Mouse (Mus musculus) embryonic facial prominence, embryonic 15.5 days (tissue): ENCODE results near the gene Ets2. TPM values are rescaled to one million over a fixed set of nuclear protein-coding genes. Genes with fewer than 3 reads are reported as not detected.

ENCODE experiments used
- ATAC-seq: fragments of 200-750 bp; cut with Nextera tagmentation; 2 replicates; pipeline ENCODE4 v1.8.0; 2017; ENCODE audit warnings: low read depth, moderate TSS enrichment; ENCODE audit not compliant: insufficient number of reproducible peaks, low FRiP score, low TSS enrichment
- H3K27ac ChIP-seq: fragments of 300-500 bp; sonication (generic); replicated peaks from 2 replicates; pipeline ENCODE4 v1.5.1; 2015; ENCODE audit warnings: mild to moderate bottlenecking, inconsistent platforms
- H3K27me3 ChIP-seq: fragments of 300-500 bp; sonication (generic); 2 replicates; pipeline ENCODE4 v1.6.1; 2015; ENCODE audit warnings: inconsistent platforms
- H3K36me3 ChIP-seq: fragments of 300-500 bp; sonication (generic); 2 replicates; pipeline ENCODE4 v1.6.1; 2015; ENCODE audit warnings: mild to moderate bottlenecking, inconsistent platforms
- H3K4me1 ChIP-seq: fragments of 300-500 bp; sonication (generic); 2 replicates; pipeline ENCODE4 v1.6.1; 2015; ENCODE audit warnings: inconsistent platforms
- H3K4me2 ChIP-seq: fragments of 300-500 bp; sonication (generic); replicated peaks from 2 replicates; pipeline ENCODE4 v1.6.1; 2015; ENCODE audit warnings: mild to moderate bottlenecking, inconsistent platforms
- H3K4me3 ChIP-seq: fragments of 300-500 bp; sonication (generic); replicated peaks from 2 replicates; pipeline ENCODE4 v1.5.1; 2015; ENCODE audit warnings: mild to moderate bottlenecking, inconsistent platforms
- H3K9ac ChIP-seq: fragments of 300-500 bp; sonication (generic); 2 replicates; pipeline ENCODE4 v1.6.1; 2015; ENCODE audit warnings: inconsistent platforms
- H3K9me3 ChIP-seq: fragments of 300-500 bp; sonication (generic); replicated peaks from 2 replicates; pipeline ENCODE4 v1.6.1; 2016; ENCODE audit warnings: inconsistent platforms
- WGBS: fragments of 180-500 bp; shearing (Covaris S2); methylation state at CpG from one replicate; pipeline ENCODE4 v1.1.7; 2015; 5-methylcytosine and 5-hydroxymethylcytosine counted together
- polyA plus RNA-seq: library from polyadenylated mRNA; unstranded; fragments of >200 nt; fragmentation: Nextera tagmentation; extraction: Ambion mirVana; gene quantifications from 2 replicates; pipeline ENCODE4 v1.2.1, GENCODE M21; 2015

The Ets2 gene
- polyA plus RNA-seq, result 84.3 and 92.0 TPM in 2 replicates

GRCm38 (mm10) chr16:95701802-95702561, at the start of gene Ets2:
TSS of gene Ets2 (plus strand) at chr16:95702075.
- Histone ChIP-seq H3K27ac (peak within 1 kb of the TSS; percentile 98), H3K4me1 (peaks cover 29% of the 10 kb centered on the region)
- WGBS, result under 1% methylated on average over 64 of the region's 64 CpGs

GRCm38 (mm10) chr16:95654204-95654611, 47.7 kb upstream of the Ets2 start:
- peaks cover 10% of the 10 kb centered on the region; the same call in 1 of the 2 replicates for H3K9me3 ChIP-seq
- 63% methylated on average over 15 of the region's 15 CpGs for WGBS
- ATAC-seq, result no peak
- H3K4me1 ChIP-seq, result peaks cover 8% of the 10 kb centered on the region; the same call in 1 of the 2 replicates
- H3K4me2 ChIP-seq, result peak overlapping the region; percentile 27; the same call in 1 of the 2 replicates
- H3K27ac ChIP-seq, result no peak overlapping the region
- H3K36me3 ChIP-seq, result no peaks in the 10 kb centered on the region
- H3K27me3 ChIP-seq, result no peaks in the 10 kb centered on the region
- H3K9ac ChIP-seq, result no peak overlapping the region
- H3K4me3 ChIP-seq, result no peak overlapping the region

More at GRCm38 (mm10) chr16:95701802-95702561, at the start of gene Ets2:
- peak within 1 kb of the TSS; percentile 64 for H3K4me2 ChIP-seq
- peak within 1 kb of the TSS; percentile 98 for H3K9ac ChIP-seq
- H3K27me3 ChIP-seq, result no peaks in the 10 kb centered on the region
- H3K36me3 ChIP-seq, result peaks cover 6% of the 10 kb centered on the region; the same call in 1 of the 2 replicates
- peak; percentile 95 for ATAC-seq
- H3K4me3 ChIP-seq, result peak within 1 kb of the TSS; percentile 93
- no peaks in the 10 kb centered on the region for H3K9me3 ChIP-seq

GRCm38 (mm10) chr16:95656535-95656934, 45.3 kb upstream of the Ets2 start:
- no peaks in the 10 kb centered on the region for H3K27me3 ChIP-seq
- ATAC-seq, result no peak
- 95% methylated on average over 4 of the region's 4 CpGs for WGBS
- no peak overlapping the region for H3K4me2 ChIP-seq
- H3K36me3 ChIP-seq, result no peaks in the 10 kb centered on the region
- H3K4me3 ChIP-seq, result no peak overlapping the region
- no peak overlapping the region for H3K27ac ChIP-seq
- no peak overlapping the region for H3K9ac ChIP-seq
- peaks cover 10% of the 10 kb centered on the region; the same call in 1 of the 2 replicates for H3K9me3 ChIP-seq
- H3K4me1 ChIP-seq, result peaks cover 14% of the 10 kb centered on the region; the same call in 1 of the 2 replicates

- Histone ChIP-seq H3K4me3 (no peak overlapping the region), H3K9ac (no peak overlapping the region), H3K4me2 (no peak overlapping the region), H3K27ac (no peak overlapping the region), H3K4me1 (peaks cover 14% of the 10 kb centered on the region; the same call in 1 of the 2 replicates), H3K36me3 (no peaks in the 10 kb centered on the region), H3K9me3 (peaks cover 10% of the 10 kb centered on the region; the same call in 1 of the 2 replicates), H3K27me3 (no peaks in the 10 kb centered on the region)
- ATAC-seq, result no peak
- 88% methylated on average over 5 of the region's 5 CpGs for WGBS
Observed at GRCm38 (mm10) chr16:95657187-95657586, 44.7 kb upstream of the Ets2 start.

- peaks cover 14% of the 10 kb centered on the region; the same call in 1 of the 2 replicates for H3K4me1 ChIP-seq
- no peak for ATAC-seq
- H3K4me3 ChIP-seq, result no peak overlapping the region
- no peak overlapping the region for H3K4me2 ChIP-seq
- H3K27ac ChIP-seq, result no peak overlapping the region
- WGBS, result 91% methylated on average over 5 of the region's 5 CpGs
- no peak overlapping the region for H3K9ac ChIP-seq
- H3K27me3 ChIP-seq, result no peaks in the 10 kb centered on the region
- H3K9me3 ChIP-seq, result peaks cover 10% of the 10 kb centered on the region; the same call in 1 of the 2 replicates
- H3K36me3 ChIP-seq, result no peaks in the 10 kb centered on the region
Observed at GRCm38 (mm10) chr16:95657756-95658155, 44.1 kb upstream of the Ets2 start.

GRCm38 (mm10) chr16:95658836-95659430, 42.9 kb upstream of the Ets2 start:
- Histone ChIP-seq H3K4me3 (no peak overlapping the region), H3K4me1 (peaks cover 14% of the 10 kb centered on the region; the same call in 1 of the 2 replicates), H3K27ac (peak overlapping the region; percentile 76), H3K4me2 (no peak overlapping the region), H3K36me3 (no peaks in the 10 kb centered on the region), H3K27me3 (no peaks in the 10 kb centered on the region), H3K9me3 (peaks cover 10% of the 10 kb centered on the region; the same call in 1 of the 2 replicates), H3K9ac (no peak overlapping the region)
- ATAC-seq, result no peak
- 48% methylated on average over 5 of the region's 5 CpGs for WGBS

GRCm38 (mm10) chr16:95659461-95659860, 42.4 kb upstream of the Ets2 start:
- no peaks in the 10 kb centered on the region for H3K27me3 ChIP-seq
- H3K9ac ChIP-seq, result no peak overlapping the region
- H3K4me2 ChIP-seq, result no peak overlapping the region
- H3K4me3 ChIP-seq, result no peak overlapping the region
- H3K9me3 ChIP-seq, result peaks cover 10% of the 10 kb centered on the region; the same call in 1 of the 2 replicates
- WGBS, result 45% methylated on average over 19 of the region's 19 CpGs
- peak overlapping the region; percentile 76 for H3K27ac ChIP-seq
- H3K4me1 ChIP-seq, result peaks cover 14% of the 10 kb centered on the region; the same call in 1 of the 2 replicates
- peak; percentile 39; the same call in 1 of the 2 replicates for ATAC-seq
- no peaks in the 10 kb centered on the region for H3K36me3 ChIP-seq

GRCm38 (mm10) chr16:95660909-95661308, 41.0 kb upstream of the Ets2 start:
- Histone ChIP-seq H3K9ac (no peak overlapping the region), H3K4me2 (no peak overlapping the region), H3K4me3 (no peak overlapping the region), H3K27me3 (no peaks in the 10 kb centered on the region), H3K36me3 (no peaks in the 10 kb centered on the region), H3K4me1 (peaks cover 14% of the 10 kb centered on the region; the same call in 1 of the 2 replicates), H3K9me3 (peaks cover 10% of the 10 kb centered on the region; the same call in 1 of the 2 replicates), H3K27ac (no peak overlapping the region)
- ATAC-seq, result no peak
- 78% methylated on average over 5 of the region's 5 CpGs for WGBS

GRCm38 (mm10) chr16:95665472-95666131, 36.3 kb upstream of the Ets2 start:
- WGBS, result 63% methylated on average over 6 of the region's 6 CpGs
- H3K27me3 ChIP-seq, result no peaks in the 10 kb centered on the region
- no peak for ATAC-seq
- H3K27ac ChIP-seq, result no peak overlapping the region
- H3K4me1 ChIP-seq, result peaks cover 17% of the 10 kb centered on the region; the same call in 1 of the 2 replicates
- H3K4me3 ChIP-seq, result no peak overlapping the region
- no peaks in the 10 kb centered on the region for H3K9me3 ChIP-seq
- no peak overlapping the region for H3K4me2 ChIP-seq
- no peaks in the 10 kb centered on the region for H3K36me3 ChIP-seq
- H3K9ac ChIP-seq, result no peak overlapping the region

GRCm38 (mm10) chr16:95666288-95666687, 35.6 kb upstream of the Ets2 start:
- Histone ChIP-seq H3K36me3 (no peaks in the 10 kb centered on the region), H3K27me3 (no peaks in the 10 kb centered on the region), H3K4me3 (no peak overlapping the region), H3K27ac (no peak overlapping the region), H3K9me3 (no peaks in the 10 kb centered on the region), H3K4me2 (no peak overlapping the region), H3K9ac (no peak overlapping the region), H3K4me1 (peaks cover 14% of the 10 kb centered on the region; the same call in 1 of the 2 replicates)
- 86% methylated on average over 10 of the region's 10 CpGs for WGBS
- no peak for ATAC-seq
